Mouse (Mus musculus) heart, adult 2 months (tissue): ENCODE measurements around the gene Esf1.

Source experiments
- CTCF ChIP-seq: fragments of 200-600 bp; IDR thresholded peaks from 2 replicates; pipeline ENCODE4 v1.8.1; 2022; ENCODE audit warnings: antibody characterized with exemption, mild to moderate bottlenecking, moderate library complexity
- POLR2A ChIP-seq: fragments of 200-500 bp; IDR thresholded peaks from 2 replicates; pipeline ENCODE4 v1.6.1; 2011; ENCODE audit warnings: mild to moderate bottlenecking, low read depth, low read length, control low read depth; ENCODE audit not compliant: insufficient read depth

DNA sequence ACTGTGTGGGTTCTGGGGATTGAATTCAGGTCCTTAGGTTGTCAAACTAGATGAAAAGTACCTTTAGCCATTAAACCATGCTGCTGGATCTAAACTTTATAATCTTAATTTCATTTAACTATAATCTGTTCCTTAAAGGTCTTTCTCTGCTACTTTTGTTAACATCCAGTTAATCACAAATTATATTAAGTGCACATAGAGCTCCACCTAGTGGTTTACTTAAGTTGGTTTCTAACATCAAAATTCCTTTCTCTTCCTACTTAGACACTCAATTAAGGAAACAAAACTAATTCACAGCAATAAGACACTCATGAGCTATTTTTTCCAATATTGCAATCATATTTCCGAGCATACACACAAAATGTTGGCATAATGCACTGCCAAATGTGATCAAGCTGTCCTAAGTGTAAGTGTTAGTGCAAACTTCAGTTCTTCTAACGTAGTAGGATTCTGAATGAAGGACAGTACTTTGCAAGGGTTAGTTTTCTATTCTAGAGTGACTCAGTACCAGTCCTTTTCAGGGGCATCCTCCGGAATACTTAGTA lies 11.1 kb downstream of the Esf1 start:
- TF ChIP-seq POLR2A (no peak), CTCF (peak; percentile 83)
